Mouse (Mus musculus) adrenal gland, postnatal 14 days (tissue): ENCODE measurements at regions not wholly inside any gene's neighbourhood (a gene's known extent, or its start where the extent isn't known, plus 50 kb on each side); places are given as distances from the start of the nearest gene placed in this dataset.
A peak's percentile ranks its signal among the peaks of the same experiment; 100 is the strongest.

ENCODE experiments used
- DNase-seq: peaks from one replicate; pipeline ENCODE4 v3.0.0; 2021; ENCODE audit warnings: mixed read lengths

GRCm38 (mm10) chr1:92277199-92277747 lies 81.8 kb upstream of the Hdac4 start:
- no peak for DNase-seq

DNA sequence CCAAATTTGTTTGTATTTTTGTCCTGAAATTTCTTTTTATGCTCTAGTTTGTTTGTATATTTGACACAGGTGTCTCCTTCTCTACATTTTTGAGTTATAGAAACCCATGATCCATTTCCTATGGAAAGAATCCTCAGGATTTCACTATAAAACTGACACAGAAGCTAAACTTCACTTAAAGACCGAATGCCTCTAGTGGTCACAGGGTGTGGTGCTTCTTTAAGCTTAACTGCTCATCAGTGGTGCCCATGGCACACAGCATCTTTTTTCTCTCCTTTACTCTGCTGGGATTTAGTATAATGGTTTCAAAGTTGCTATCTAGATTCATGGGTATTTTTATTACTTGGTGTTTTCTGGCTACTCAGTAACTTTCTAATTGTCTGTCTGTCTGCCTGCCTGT lies 79.9 kb upstream of the Hdac4 start:
- DNase-seq, result no peak

GRCm38 (mm10) chr1:92273760-92274159 lies 78.3 kb upstream of the Hdac4 start:
- no peak for DNase-seq

DNA sequence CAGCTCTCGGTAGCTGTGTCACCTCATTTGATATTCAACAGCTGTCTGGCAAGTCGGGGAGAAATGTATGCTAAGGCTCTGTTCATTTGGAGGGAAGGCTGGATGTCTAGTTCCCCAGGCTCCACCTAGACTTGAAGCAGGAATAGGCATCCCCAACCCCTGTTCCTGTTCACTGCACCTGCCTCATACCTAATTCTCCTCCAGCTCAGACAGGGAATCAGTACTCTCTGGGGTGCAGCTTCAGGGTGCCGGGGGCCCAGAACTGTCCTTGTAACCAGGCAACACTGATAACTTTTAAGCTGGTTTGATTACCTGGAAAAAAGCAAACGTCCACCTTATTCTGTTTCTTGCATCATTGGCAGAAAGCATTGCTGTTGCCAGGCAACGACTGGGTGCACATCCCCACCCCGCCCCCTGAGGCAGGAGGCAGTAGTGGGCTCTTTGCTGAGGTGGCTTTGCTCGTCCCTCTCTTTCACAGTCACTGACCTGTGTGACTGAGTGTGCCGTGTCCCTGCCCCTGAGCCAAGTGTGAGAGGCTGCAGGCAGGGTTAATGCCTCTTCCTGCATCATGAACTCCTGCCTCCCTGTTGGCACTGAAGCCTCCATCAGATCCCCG lies 76.3 kb upstream of the Hdac4 start:
- peak; percentile 40 for DNase-seq

DNA sequence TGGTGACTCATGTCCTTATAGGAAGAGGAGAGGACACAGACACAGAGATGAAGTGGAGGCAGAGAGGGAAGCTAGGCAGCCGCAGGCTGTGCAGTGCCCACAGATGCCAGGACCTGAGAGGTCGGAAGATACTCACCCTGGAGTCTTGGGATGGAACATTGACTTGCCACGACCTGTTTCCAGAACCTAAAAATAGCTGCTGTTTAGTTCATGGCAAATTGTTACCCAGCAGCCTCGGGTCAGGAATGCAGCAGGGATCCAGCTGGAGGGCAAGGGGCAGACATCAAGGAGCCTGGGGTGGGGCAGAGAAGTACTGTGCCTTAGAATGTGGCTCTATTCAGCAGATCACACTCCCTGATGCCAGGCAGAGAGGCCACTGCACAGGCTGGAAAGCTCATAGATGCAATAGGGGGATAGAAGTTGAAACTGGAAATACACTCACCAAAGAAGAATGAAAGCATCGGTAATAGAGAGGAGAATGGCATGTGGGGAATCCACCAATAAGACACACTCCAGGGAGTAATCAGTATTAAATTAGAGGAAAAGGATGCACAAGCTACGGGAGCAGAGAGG lies 75.1 kb upstream of the Hdac4 start:
- DNase-seq, result no peak

- DNase-seq, result no peak
Observed at GRCm38 (mm10) chr1:92269464-92269863, 74.0 kb upstream of the Hdac4 start.

DNA sequence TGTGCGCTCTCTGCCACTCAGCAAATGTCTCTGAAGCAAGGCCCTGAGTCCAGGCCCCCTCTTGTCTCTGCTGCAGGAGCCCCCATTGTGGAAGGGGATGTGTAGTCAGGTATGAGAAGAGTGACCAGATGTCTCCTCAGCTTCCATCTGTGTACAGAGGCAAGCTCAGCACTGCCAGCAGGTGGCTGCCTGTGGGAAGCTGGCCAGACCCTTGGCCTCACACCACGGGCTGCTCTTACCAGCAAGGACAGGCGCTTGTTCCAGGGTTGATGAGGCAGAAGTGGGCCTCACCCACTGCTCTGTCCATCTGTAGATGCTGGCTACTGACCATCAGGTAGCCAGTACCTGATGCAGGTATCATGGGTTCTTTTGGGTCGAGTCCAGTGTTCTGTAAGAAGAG lies 69.4 kb upstream of the Hdac4 start:
- no peak for DNase-seq

DNA sequence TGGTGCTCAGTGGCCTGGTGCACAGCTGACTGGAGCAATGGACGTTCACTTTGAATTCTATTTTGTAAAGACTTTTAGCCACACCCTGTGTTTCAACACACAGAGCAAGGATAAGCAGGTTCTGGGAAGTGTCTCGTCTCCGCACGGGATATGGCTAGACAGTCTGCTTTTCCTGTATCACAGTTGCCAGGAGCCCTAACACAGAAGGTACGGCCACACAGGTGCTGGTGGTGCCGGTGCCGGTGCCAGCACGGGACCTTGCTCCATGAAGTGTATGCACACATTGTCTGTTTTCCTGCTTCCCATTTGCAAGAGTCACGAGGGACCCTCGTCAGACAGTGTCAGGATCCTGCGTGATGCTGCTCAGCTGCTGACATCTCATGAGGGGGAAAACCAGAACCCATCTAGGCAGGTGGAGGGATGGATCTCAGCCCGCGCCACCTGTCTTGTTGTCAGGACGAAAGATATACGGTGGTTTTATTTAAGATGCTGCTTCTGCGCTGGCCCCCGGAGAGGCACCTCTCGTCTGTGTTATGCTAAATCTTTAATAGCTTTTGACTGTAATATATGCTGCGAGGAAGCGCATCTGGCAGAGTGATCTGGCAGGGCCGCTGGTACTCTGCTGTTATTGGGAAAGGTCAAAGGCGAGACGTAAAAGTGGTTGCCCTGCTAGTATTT lies 64.4 kb upstream of the Hdac4 start:
- DNase-seq, result no peak

DNA sequence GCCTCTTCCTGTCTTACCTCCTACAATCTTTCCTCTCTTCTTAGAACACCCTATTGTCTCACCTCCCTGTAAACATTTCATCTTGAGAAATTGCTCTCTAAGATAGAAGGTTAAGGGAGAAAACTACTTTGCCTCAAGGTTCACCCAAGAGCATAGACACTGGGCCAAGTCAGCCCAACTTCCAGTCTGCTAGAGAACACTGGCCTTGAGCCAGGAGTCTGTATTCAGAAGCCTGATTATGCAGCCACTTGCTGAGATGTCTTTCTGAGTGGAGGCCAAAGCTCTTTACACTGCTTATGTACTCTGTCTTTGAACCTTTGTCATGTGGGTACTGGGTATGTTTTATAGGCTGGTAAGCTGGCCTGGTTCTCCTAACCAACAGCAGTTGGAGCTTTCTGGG lies 62.5 kb upstream of the Hdac4 start:
- DNase-seq, result no peak

GRCm38 (mm10) chr1:92253086-92253485 lies 57.6 kb upstream of the Hdac4 start:
- DNase-seq, result no peak

- DNase-seq, result no peak
Observed at GRCm38 (mm10) chr1:92250594-92251463, 55.3 kb upstream of the Hdac4 start.
